Mouse (Mus musculus) bone marrow, adult 2 months (tissue): ENCODE results near the gene Topaz1. TPM values are rescaled to one million over a fixed set of nuclear protein-coding genes. Genes with fewer than 3 reads are reported as not detected.

Experiments used
- H3K27ac ChIP-seq: fragments of 200-500 bp; 2 replicates; pipeline ENCODE4 v1.5.1; 2012; ENCODE audit warnings: low read depth, mild to moderate bottlenecking, control low read depth, inconsistent platforms, low read length; ENCODE audit not compliant: control insufficient read depth, poor library complexity, insufficient read depth
- H3K4me1 ChIP-seq: fragments of 200-500 bp; 2 replicates; pipeline ENCODE4 v1.6.1; 2011; ENCODE audit warnings: low read length; ENCODE audit not compliant: control insufficient read depth, insufficient read depth
- H3K4me3 ChIP-seq: fragments of 200-500 bp; replicated peaks from 2 replicates; pipeline ENCODE3; 2011; ENCODE audit warnings: mild to moderate bottlenecking, low read depth, low read length, control low read depth; ENCODE audit not compliant: control insufficient read depth
- CTCF ChIP-seq: fragments of 200-500 bp; IDR thresholded peaks from 2 replicates; pipeline ENCODE4 v1.5.1; 2011; ENCODE audit warnings: low read length, control low read depth; ENCODE audit not compliant: control insufficient read depth, insufficient read depth
- POLR2A ChIP-seq: fragments of 200-500 bp; IDR thresholded peaks from 2 replicates; pipeline ENCODE4 v1.6.1; 2011; ENCODE audit warnings: low read depth, mild to moderate bottlenecking, control low read depth, low read length, borderline replicate concordance; ENCODE audit not compliant: control insufficient read depth
- WGBS: fragments of 180-500 bp; shearing (Covaris S2); methylation state at CpG from one replicate; pipeline ENCODE4 v1.1.7; 2018; 5-methylcytosine and 5-hydroxymethylcytosine counted together
- polyA plus RNA-seq: library from polyadenylated mRNA; stranded (reverse); fragments of >200 nt; gene quantifications from 2 replicates; pipeline ENCODE4 v1.2.4, GENCODE M21; 2011; ENCODE audit warnings: low replicate concordance; ENCODE audit not compliant: missing spikeins, insufficient read depth, insufficient read length

Topaz1 gene
- polyA plus RNA-seq, 1 experiment: not detected

GRCm38 (mm10) chr9:122786534-122786933 lies 39.4 kb downstream of the Topaz1 start:
- no peaks in the 10 kb centered on the region for H3K4me1 ChIP-seq
- no peak for TF ChIP-seq CTCF
- TF ChIP-seq POLR2A: no peak
- H3K27ac ChIP-seq: no peak overlapping the region
- whole genome bisulfite sequencing: 78% methylated on average over 1 of the region's 1 CpGs
- no peak overlapping the region for H3K4me3 ChIP-seq

- TF ChIP-seq CTCF (no peak), POLR2A (peak; percentile 44; the same call in 1 of the 2 replicates)
- peak within 1 kb of the TSS; percentile 91 for H3K27ac ChIP-seq
- WGBS: 7% methylated on average over 42 of the region's 42 CpGs
- H3K4me3 ChIP-seq: peak within 1 kb of the TSS; percentile 92
- H3K4me1 ChIP-seq: no peaks in the 10 kb centered on the region
These were observed 58.1 kb downstream of the Topaz1 start, which contains the start of gene Tcaim for GRCm38 (mm10) chr9:122805053-122805844. Gene Tcaim (plus strand): TSS chr9:122805539.

- TF ChIP-seq POLR2A (no peak), CTCF (no peak)
- peak overlapping the region; percentile 91 for H3K27ac ChIP-seq
- 19% methylated on average over 10 of the region's 10 CpGs for WGBS
- peak overlapping the region; percentile 92 for H3K4me3 ChIP-seq
- no peaks in the 10 kb centered on the region for H3K4me1 ChIP-seq
These were observed 58.7 kb downstream of the Topaz1 start for GRCm38 (mm10) chr9:122805845-122806341.

GRCm38 (mm10) chr9:122807186-122807585 lies 60.0 kb downstream of the Topaz1 start:
- 86% methylated on average over 2 of the region's 2 CpGs for WGBS
- Histone ChIP-seq H3K4me3 (no peak overlapping the region), H3K27ac (no peak overlapping the region), H3K4me1 (no peaks in the 10 kb centered on the region)
- TF ChIP-seq POLR2A: no peak
- TF ChIP-seq CTCF: no peak

GRCm38 (mm10) chr9:122810212-122810611 lies 63.1 kb downstream of the Topaz1 start:
- no peak for TF ChIP-seq POLR2A
- no peak for TF ChIP-seq CTCF
- Histone ChIP-seq H3K4me3 (no peak overlapping the region), H3K27ac (no peak overlapping the region), H3K4me1 (no peaks in the 10 kb centered on the region)
- 80% methylated on average over 3 of the region's 3 CpGs for WGBS

- 79% methylated on average over 5 of the region's 5 CpGs for WGBS
- H3K4me1 ChIP-seq: no peaks in the 10 kb centered on the region
- TF ChIP-seq CTCF (no peak), POLR2A (no peak)
- no peak overlapping the region for H3K27ac ChIP-seq
- no peak overlapping the region for H3K4me3 ChIP-seq
These were observed 65.2 kb downstream of the Topaz1 start for GRCm38 (mm10) chr9:122812386-122812785.

GRCm38 (mm10) chr9:122814775-122815174 lies 67.6 kb downstream of the Topaz1 start:
- WGBS: 92% methylated on average over 2 of the region's 2 CpGs
- TF ChIP-seq CTCF (no peak), POLR2A (no peak)
- H3K27ac ChIP-seq: no peak overlapping the region
- H3K4me1 ChIP-seq: no peaks in the 10 kb centered on the region
- no peak overlapping the region for H3K4me3 ChIP-seq

GRCm38 (mm10) chr9:122815239-122815851 lies 68.2 kb downstream of the Topaz1 start:
- Histone ChIP-seq H3K4me3 (no peak overlapping the region), H3K27ac (no peak overlapping the region), H3K4me1 (no peaks in the 10 kb centered on the region)
- WGBS: 85% methylated on average over 4 of the region's 4 CpGs
- TF ChIP-seq POLR2A (no peak), CTCF (no peak)
